Mouse (Mus musculus) T-helper 1 cell (primary cell): Measurements from ENCODE around the gene Olfr292.

Experiments
- in situ Hi-C: fragments of 300-600 bp; cut with MboI, MseI; formaldehyde crosslinking; loops from one replicate; pipeline ENCODE4 v1.15.1; 2025; ENCODE audit warnings: high pct_unique_total_duplicates

Olfr292 gene

GRCm38 (mm10) chr7:86688030-86688429 lies at the start of gene Olfr292:
TSS of gene Olfr292 (plus strand) at chr7:86688330.
- in situ Hi-C loops: no loop called here

- in situ Hi-C loops: no loop called here
These were observed 39.4 kb upstream of the Olfr292 start, which contains the start of gene Olfr293 for GRCm38 (mm10) chr7:86648761-86649160. TSS of gene Olfr293 (plus strand) at chr7:86649061.

DNA sequence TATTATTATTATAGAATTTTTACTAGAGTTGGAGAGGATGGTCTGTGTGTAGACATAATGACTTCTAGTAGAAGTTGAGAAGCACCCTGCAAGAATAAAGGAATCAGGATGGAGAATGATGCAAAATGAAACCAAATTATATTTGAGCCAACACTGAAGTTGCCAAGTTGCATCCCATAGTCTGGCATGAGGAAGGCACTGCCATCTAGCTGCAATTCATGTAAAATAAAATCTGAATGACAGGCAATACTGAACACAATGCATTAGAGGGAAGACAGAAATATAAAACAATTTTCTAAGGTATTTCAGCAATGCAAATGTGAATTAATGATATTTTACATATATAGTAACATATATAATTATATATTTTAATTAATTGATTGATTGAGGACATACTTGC lies 36.9 kb downstream of the Olfr292 start:
- in situ Hi-C loops: no loop called here
